Mouse (Mus musculus) intestine, embryonic 16.5 days (tissue): Measurements from ENCODE around the gene Msmp. TPM values are rescaled to one million over a fixed set of nuclear protein-coding genes. Genes with fewer than 3 reads are reported as not detected.
A peak's percentile ranks its signal among the peaks of the same experiment; 100 is the strongest.

Source experiments
- ATAC-seq: fragments of 200-750 bp; cut with Nextera tagmentation; 2 replicates; pipeline ENCODE4 v1.8.0; 2017; ENCODE audit warnings: moderate TSS enrichment, moderate library complexity
- H3K27ac ChIP-seq: fragments of 300-500 bp; sonication (generic); 2 replicates; pipeline ENCODE4 v1.5.1; 2014; ENCODE audit warnings: mild to moderate bottlenecking, low read length
- H3K27me3 ChIP-seq: fragments of 300-500 bp; sonication (generic); replicated peaks from 2 replicates; pipeline ENCODE4 v1.6.1; 2014; ENCODE audit warnings: low read length, control low read depth, mixed read lengths; ENCODE audit not compliant: control insufficient read depth, insufficient read depth
- H3K36me3 ChIP-seq: fragments of 300-500 bp; sonication (generic); 2 replicates; pipeline ENCODE4 v1.6.1; 2014; ENCODE audit warnings: low read length, control low read depth; ENCODE audit not compliant: control insufficient read depth, insufficient read depth
- H3K4me1 ChIP-seq: fragments of 300-500 bp; sonication (generic); 2 replicates; pipeline ENCODE4 v1.6.1; 2014; ENCODE audit warnings: low read length, control low read depth, mixed read lengths; ENCODE audit not compliant: control insufficient read depth, insufficient read depth
- H3K4me2 ChIP-seq: fragments of 300-500 bp; sonication (generic); 2 replicates; pipeline ENCODE4 v1.6.1; 2014; ENCODE audit warnings: low read depth, low read length, control low read depth
- H3K4me3 ChIP-seq: fragments of 300-500 bp; sonication (generic); 2 replicates; pipeline ENCODE4 v1.5.1; 2014; ENCODE audit warnings: mild to moderate bottlenecking, low read length
- H3K9ac ChIP-seq: fragments of 300-500 bp; sonication (generic); 2 replicates; pipeline ENCODE4 v1.6.1; 2014; ENCODE audit warnings: low read depth, low read length
- H3K9me3 ChIP-seq: fragments of 300-500 bp; sonication (generic); 2 replicates; pipeline ENCODE4 v1.6.1; 2016; ENCODE audit warnings: low read length, control low read depth; ENCODE audit not compliant: control insufficient read depth
- whole genome bisulfite sequencing: fragments of 180-500 bp; shearing (Covaris S2); extraction: QIAGEN DNeasy Blood & Tissue Kit; methylation state at CpG from one replicate; pipeline ENCODE4 v1.1.7; 2014; 5-methylcytosine and 5-hydroxymethylcytosine counted together
- polyA plus RNA-seq: library from polyadenylated mRNA; unstranded; fragments of >200 nt; fragmentation: Nextera tagmentation; extraction: Ambion mirVana; gene quantifications from 2 replicates; pipeline ENCODE4 v1.2.1, GENCODE M21; 2015

The Msmp gene
- polyA plus RNA-seq, 1 experiment from 2014 or later, result 1.0 TPM

DNA sequence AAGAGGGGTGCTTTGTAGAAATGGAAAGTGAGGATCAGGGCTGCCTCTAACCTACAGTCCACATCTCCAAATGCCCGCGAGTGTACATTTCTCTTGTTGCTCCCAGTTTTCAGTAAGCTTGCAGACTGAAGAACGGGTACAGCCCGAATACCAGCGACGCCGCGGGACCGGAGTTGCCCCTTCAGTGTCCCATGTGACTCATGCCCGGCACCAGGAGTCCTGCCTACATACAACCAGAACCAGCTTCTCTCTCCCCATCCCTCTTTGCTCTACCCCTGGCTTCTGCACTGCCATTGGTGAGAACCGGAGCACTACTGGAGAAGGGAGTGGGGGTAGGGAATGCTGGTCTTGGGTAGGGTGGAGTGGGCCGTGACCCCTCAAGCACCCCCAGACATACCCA lies 2.9 kb downstream of the Msmp start:
- H3K9me3 ChIP-seq, result no peaks in the 10 kb centered on the region
- WGBS, result 96% methylated on average over 12 of the region's 12 CpGs
- H3K9ac ChIP-seq, result no peak overlapping the region
- H3K4me2 ChIP-seq, result no peak overlapping the region
- no peak for ATAC-seq
- no peak overlapping the region for H3K27ac ChIP-seq
- no peak overlapping the region for H3K4me3 ChIP-seq
- H3K27me3 ChIP-seq, result no peaks in the 10 kb centered on the region
- peaks cover 14% of the 10 kb centered on the region; the same call in 1 of the 2 replicates for H3K36me3 ChIP-seq
- peaks cover 20% of the 10 kb centered on the region for H3K4me1 ChIP-seq

DNA sequence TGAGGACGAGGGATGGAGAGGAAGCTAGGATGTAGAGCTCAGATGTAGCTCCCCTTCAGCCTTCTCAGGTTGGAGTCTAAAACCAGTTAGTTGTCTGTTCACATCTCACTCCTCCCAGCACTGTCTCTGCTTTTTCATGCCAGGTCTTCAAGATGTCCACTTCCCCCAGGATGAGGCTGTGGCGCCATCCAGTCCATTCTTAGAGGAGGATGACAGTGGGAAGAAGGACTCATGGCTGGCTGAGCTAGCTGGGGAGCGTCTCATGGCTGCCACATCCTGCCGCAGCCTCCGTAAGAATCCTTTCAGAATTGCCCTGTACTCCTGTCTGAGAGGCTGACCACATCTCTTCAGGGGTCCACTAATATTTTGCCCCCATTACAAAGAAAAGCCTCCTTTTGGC lies 3.6 kb downstream of the Msmp start:
- peaks cover 14% of the 10 kb centered on the region; the same call in 1 of the 2 replicates for H3K36me3 ChIP-seq
- no peaks in the 10 kb centered on the region for H3K9me3 ChIP-seq
- peaks cover 23% of the 10 kb centered on the region for H3K4me1 ChIP-seq
- no peak for ATAC-seq
- H3K4me3 ChIP-seq, result no peak overlapping the region
- H3K9ac ChIP-seq, result no peak overlapping the region
- no peaks in the 10 kb centered on the region for H3K27me3 ChIP-seq
- WGBS, result 95% methylated on average over 5 of the region's 5 CpGs
- H3K27ac ChIP-seq, result no peak overlapping the region
- H3K4me2 ChIP-seq, result no peak overlapping the region

DNA sequence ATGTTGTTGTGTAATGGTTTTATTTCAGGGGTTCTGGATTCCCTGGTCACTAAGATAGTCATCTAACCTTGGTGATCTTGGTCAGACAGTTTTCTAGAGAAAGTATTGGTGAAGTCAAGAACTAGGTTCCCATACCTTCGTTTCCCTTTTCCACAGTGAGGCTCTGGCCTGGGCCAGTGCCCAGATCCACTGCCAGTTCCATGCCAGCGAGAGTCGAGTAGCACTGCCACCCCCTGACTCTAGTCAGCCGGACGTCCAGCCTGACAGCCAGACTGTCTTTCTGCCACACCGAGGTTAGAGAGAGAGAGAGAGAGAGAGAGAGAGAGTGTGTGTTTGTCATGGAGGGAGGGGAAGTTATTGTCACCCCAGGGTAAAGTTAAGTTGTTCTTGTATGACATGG lies 4.6 kb downstream of the Msmp start:
- no peaks in the 10 kb centered on the region for H3K27me3 ChIP-seq
- H3K9ac ChIP-seq, result peak overlapping the region; percentile 81
- H3K4me2 ChIP-seq, result peak overlapping the region; percentile 55
- H3K36me3 ChIP-seq, result peaks cover 14% of the 10 kb centered on the region; the same call in 1 of the 2 replicates
- WGBS, result 79% methylated on average over 6 of the region's 6 CpGs
- H3K4me1 ChIP-seq, result peaks cover 28% of the 10 kb centered on the region
- no peaks in the 10 kb centered on the region for H3K9me3 ChIP-seq
- H3K27ac ChIP-seq, result no peak overlapping the region
- ATAC-seq, result no peak
- peak overlapping the region; percentile 65 for H3K4me3 ChIP-seq

DNA sequence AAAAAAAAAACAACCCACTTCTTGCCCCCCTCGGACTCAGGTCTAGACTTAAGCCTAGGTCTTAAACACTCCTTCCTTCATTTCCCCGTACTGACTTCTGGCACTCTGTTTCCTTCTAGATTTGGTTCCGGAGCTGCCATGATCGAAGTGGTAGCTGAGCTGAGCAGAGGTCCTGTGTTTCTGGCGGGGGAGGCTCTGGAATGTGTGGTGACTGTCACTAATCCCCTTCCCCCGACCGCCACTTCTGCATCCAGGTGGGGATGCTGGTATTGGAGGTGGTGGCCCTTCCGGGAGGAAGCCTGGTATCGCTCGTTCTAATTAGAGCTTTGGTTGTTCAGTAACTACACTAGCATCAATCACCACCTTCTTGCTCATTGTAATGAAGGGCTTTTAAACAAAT lies 5.0 kb downstream of the Msmp start:
- peak overlapping the region; percentile 55 for H3K4me2 ChIP-seq
- WGBS, result 3% methylated on average over 10 of the region's 10 CpGs
- peaks cover 14% of the 10 kb centered on the region; the same call in 1 of the 2 replicates for H3K36me3 ChIP-seq
- H3K9me3 ChIP-seq, result no peaks in the 10 kb centered on the region
- peak overlapping the region; percentile 65 for H3K4me3 ChIP-seq
- peak overlapping the region; percentile 81 for H3K9ac ChIP-seq
- no peaks in the 10 kb centered on the region for H3K27me3 ChIP-seq
- ATAC-seq, result no peak
- peaks cover 28% of the 10 kb centered on the region for H3K4me1 ChIP-seq
- H3K27ac ChIP-seq, result peak overlapping the region; percentile 24; the same call in 1 of the 2 replicates

DNA sequence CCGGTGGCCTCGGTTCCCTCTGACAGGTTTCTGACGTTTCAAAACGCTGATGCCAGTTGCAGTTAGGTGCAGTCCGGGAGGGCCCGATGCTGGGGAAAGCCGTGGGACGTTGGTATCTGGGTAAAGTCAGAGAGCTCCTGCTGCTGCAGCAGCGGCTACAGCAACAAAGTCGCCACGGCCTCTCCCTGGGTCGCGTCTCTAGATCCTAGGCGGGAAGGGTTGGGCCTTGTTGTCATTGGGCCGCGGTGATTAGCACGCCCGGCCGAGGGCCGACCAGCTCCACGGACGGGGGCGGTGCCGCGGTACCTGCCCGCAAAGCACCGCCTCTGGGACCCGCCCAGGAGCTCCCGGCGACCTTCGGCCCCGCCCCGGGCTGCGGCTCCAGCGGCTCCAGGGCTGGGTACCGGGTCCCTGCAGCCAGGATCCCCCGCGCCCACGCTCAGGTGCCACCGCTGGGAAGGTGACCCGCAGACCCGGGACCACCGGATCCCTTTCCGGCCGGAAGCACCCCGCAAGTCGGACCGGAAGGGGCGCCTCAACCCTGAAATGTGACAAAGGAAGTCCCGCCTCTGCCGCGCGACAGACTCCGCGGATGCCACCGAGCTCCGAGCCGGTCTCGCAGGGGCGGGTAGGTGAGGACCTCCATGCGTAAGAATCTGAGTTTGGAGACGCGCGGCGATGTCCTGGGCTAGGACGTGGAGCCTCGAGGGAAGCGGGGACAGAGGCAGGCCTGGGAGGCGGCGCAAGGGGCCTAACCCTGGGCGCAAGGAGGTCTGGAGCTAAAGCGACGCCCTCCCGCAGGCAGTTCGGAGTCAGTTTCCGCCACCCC lies 5.7 kb downstream of the Msmp start, which contains the start of the genes Rgp1 and Gba2:
Gene Rgp1 (plus strand): TSS at position 340 of the 829 bp plus-strand sequence.
Gene Gba2 (minus strand): TSS at position 498 of the 829 bp plus-strand sequence.
- Histone ChIP-seq H3K4me3 (peak within 1 kb of the TSS; percentile 65), H3K9me3 (no peaks in the 10 kb centered on the region), H3K27ac (peak within 1 kb of the TSS; percentile 91), H3K4me2 (peak within 1 kb of the TSS; percentile 55), H3K9ac (peak within 1 kb of the TSS; percentile 81), H3K4me1 (peaks cover 28% of the 10 kb centered on the region), H3K36me3 (peaks cover 12% of the 10 kb centered on the region; the same call in 1 of the 2 replicates), H3K27me3 (no peaks in the 10 kb centered on the region)
- WGBS, result under 1% methylated on average over 76 of the region's 76 CpGs
- ATAC-seq, result peak; percentile 99

DNA sequence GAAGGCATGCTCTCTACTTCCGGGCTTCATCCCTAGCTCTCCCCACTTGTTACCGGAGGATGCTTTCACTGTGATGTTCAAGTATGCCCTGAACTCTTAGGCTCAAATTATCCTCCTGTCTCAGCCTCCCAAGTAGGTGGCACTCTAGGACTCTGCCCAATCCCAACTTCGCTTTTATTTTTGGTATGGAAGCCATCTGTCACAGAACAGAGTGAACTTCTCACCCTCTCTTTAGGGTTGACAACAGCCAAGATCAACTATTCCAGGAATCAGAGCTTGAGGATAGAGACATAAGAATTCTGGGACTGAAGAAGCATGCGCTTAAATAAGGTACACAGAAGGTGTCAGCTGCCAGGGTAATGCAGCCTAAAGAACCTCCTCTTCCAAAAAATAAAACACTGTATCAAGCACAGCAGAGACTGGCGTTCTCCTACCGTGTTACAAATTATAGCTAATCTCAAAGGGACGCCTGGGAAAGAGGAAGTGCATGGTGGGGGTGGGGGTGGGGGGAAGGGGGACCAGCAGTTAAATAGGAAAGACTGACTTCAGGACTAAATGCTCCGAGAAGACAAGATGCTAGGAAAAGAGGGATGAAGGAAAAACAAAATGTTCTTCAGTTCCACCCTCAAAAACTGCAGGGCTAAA lies 6.9 kb downstream of the Msmp start:
- Histone ChIP-seq H3K4me3 (peak overlapping the region; percentile 65), H3K4me2 (peak overlapping the region; percentile 55), H3K36me3 (0 out of 2 replicates have a peak, but pooled peaks cover 7% of the 10 kb centered on the region), H3K4me1 (peaks cover 28% of the 10 kb centered on the region), H3K27ac (no peak overlapping the region), H3K9me3 (no peaks in the 10 kb centered on the region), H3K9ac (peak overlapping the region; percentile 81), H3K27me3 (no peaks in the 10 kb centered on the region)
- 40% methylated on average over 8 of the region's 8 CpGs for WGBS
- ATAC-seq, result no peak

DNA sequence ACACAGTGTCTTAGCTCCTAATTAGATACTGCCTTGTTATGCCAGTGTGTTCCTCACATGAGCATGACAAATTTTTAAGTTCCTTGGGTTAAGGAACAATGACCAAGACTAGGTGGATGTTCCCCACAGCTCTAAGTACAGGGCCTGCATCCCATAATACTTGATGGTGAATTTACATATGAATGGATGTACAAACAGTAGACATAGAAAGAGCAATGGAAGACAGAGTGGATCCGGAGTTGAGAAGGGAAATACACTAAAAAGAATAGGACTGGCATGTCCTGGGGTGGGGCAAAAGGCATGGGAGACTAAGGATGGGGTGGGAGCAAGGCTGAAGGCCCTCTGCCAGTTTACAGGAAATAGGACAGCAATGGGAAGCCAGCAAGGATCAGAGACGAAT lies 8.9 kb downstream of the Msmp start:
- 72% methylated on average over 2 of the region's 2 CpGs for WGBS
- Histone ChIP-seq H3K4me3 (no peak overlapping the region), H3K27me3 (no peaks in the 10 kb centered on the region), H3K9me3 (no peaks in the 10 kb centered on the region), H3K4me2 (no peak overlapping the region), H3K36me3 (no peaks in the 10 kb centered on the region), H3K9ac (no peak overlapping the region), H3K27ac (no peak overlapping the region), H3K4me1 (peaks cover 28% of the 10 kb centered on the region)
- ATAC-seq, result no peak

DNA sequence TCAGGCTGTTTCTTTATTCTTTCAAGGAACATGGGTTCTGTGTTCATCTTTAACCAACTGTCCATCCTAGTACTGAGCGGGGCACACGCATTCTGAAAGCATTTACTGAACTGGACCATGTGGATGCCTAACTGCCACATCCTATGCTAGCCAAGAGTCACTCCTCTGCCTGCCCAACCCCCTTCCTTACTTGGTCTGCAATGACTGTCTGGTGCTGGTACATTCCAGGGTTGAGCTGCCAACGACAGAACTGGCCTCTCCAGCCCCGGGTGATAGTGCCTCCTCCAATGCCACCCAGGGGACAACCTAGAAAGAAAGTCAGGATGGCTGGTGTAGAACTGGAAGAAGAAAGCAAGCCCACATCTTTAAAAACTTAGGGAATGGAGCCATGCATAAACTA lies 10.7 kb downstream of the Msmp start:
- Histone ChIP-seq H3K27me3 (no peaks in the 10 kb centered on the region), H3K4me3 (no peak overlapping the region), H3K36me3 (peaks cover 3% of the 10 kb centered on the region), H3K4me1 (peaks cover 21% of the 10 kb centered on the region), H3K9me3 (no peaks in the 10 kb centered on the region), H3K27ac (no peak overlapping the region), H3K4me2 (no peak overlapping the region), H3K9ac (no peak overlapping the region)
- no peak for ATAC-seq
- 91% methylated on average over 4 of the region's 4 CpGs for WGBS

DNA sequence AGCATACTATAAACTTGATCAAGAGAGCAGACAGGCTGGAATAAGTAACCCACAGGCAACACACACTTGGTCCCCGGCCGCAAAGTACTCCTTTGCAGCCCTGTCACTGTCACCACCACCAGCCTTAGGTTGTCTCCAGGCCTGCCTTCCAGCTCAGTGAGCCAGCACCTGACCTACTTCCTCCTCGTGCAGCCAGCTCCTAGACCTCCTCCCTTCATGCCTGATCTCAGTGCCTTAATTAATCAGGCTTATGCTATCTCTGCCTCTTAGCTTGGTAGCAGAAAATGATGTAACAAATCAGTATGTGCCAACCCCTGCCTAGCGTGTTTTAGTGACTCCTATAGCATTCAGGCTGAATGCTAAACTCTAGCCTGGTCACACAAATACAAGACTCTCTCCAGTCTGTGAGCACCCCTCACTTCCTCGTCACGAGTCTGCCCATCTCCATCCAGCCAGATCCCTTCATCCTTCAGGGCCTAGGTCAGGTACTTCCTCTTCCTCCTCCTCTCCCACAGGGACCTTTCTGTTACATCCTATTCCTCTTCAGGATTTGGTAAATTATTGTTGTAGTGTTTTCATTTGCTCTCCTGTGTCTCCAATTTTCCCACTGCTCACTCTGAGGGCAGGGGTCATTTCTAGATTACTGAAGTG lies 12.8 kb downstream of the Msmp start:
- Histone ChIP-seq H3K9me3 (no peaks in the 10 kb centered on the region), H3K9ac (no peak overlapping the region), H3K4me1 (peaks cover 9% of the 10 kb centered on the region), H3K27me3 (no peaks in the 10 kb centered on the region), H3K4me2 (no peak overlapping the region), H3K27ac (no peak overlapping the region), H3K36me3 (peaks cover 11% of the 10 kb centered on the region), H3K4me3 (no peak overlapping the region)
- WGBS, result 78% methylated on average over 6 of the region's 6 CpGs
- ATAC-seq, result no peak
